Mouse (Mus musculus): ENCODE results near the gene Ap3b1.

DNA sequence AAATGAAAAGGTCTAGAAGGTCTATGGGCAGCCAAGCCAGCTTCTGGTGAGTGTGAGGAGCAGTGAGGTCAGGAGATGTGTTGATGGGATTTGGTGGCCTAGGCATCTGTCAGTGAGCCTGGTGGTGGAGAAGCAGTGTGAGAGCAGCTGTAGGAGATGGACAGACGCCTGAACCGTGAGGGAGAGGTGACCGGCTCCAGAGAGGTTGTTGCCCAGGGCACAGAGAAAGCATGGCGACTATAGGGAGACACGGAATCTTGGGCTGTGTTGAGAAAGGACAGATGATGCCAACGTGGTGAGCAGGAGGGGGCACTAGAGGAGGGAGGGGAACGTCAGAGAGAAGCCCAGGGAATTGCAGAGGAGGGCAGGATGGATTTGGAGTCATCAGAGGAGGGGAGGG is 13.3 kb downstream of the Ap3b1 start:
- TF ChIP-seq TCF12 (IDR thresholded peaks at IDR 0.05; ENCODE audit: insufficient read depth, poor library complexity, severe bottlenecking) = no peak
- no peak for TF ChIP-seq USF1 (IDR thresholded peaks at IDR 0.05; ENCODE audit: low read depth)
- no peak for TF ChIP-seq POLR2A (IDR thresholded peaks at IDR 0.05; ENCODE audit: insufficient read length, low read depth)
- no peak for TF ChIP-seq MAX (IDR thresholded peaks at IDR 0.05; ENCODE audit: low read depth)

All from myocyte (in vitro differentiated cells).